Mouse (Mus musculus) MEL (cell line): ENCODE results near the gene Hcls1. TPM values are rescaled to one million over a fixed set of nuclear protein-coding genes. Genes with fewer than 3 reads are reported as not detected.

Experiments used
- DNase-seq: peaks from one replicate; pipeline ENCODE4 v3.0.0; 2011; ENCODE audit warnings: low read depth, low spot score
- H3K27ac ChIP-seq: 2 replicates; pipeline ENCODE4 v1.5.1; 2012; ENCODE audit warnings: low read depth, mild to moderate bottlenecking, control low read depth, low read length, moderate library complexity; ENCODE audit not compliant: control insufficient read depth
- H3K27me3 ChIP-seq, 2 experiments: fragments of 150-350 bp in 1 of 2; sonication (generic) in 1 of 2; 2 replicates each; pipeline ENCODE4 v1.6.1; 2012; ENCODE audit warnings: low read length in 2 of 2, mild to moderate bottlenecking in 2 of 2, improper control_type of control experiment in 1 of 2, moderate library complexity in 1 of 2; ENCODE audit not compliant: insufficient read depth in 2 of 2, control insufficient read depth in 1 of 2
- H3K36me3 ChIP-seq, 2 experiments: 2 replicates each; pipeline ENCODE4 v1.6.1; 2012 to 2014; ENCODE audit warnings: low read length in 2 of 2, improper control_type of control experiment in 1 of 2, inconsistent platforms in 1 of 2, mild to moderate bottlenecking in 1 of 2; ENCODE audit not compliant: insufficient read depth in 2 of 2, control insufficient read depth in 1 of 2
- H3K4me1 ChIP-seq, 2 experiments: fragments of 150-350 bp in 1 of 2; sonication (generic) in 1 of 2; 2 replicates each; pipeline ENCODE4 v1.6.1; 2012; ENCODE audit warnings: low read length in 2 of 2, improper control_type of control experiment in 1 of 2, mild to moderate bottlenecking in 1 of 2; ENCODE audit not compliant: insufficient read depth in 2 of 2, control insufficient read depth in 1 of 2
- H3K4me3 ChIP-seq, 2 experiments: fragments of 150-350 bp in 1 of 2; sonication (generic) in 1 of 2; 2 replicates each; pipeline ENCODE4 v1.5.1; 2012; ENCODE audit warnings: low read depth in 2 of 2, low read length in 2 of 2, mild to moderate bottlenecking in 2 of 2, moderate library complexity in 2 of 2, control low read depth in 1 of 2, improper control_type of control experiment in 1 of 2; ENCODE audit not compliant: control insufficient read depth in 1 of 2, insufficient read depth in 1 of 2
- H3K79me2 ChIP-seq: 2 replicates; pipeline ENCODE4 v1.6.1; 2012; ENCODE audit warnings: mild to moderate bottlenecking, low read length, moderate library complexity; ENCODE audit not compliant: control insufficient read depth, poor library complexity, insufficient read depth
- H3K9ac ChIP-seq: 2 replicates; pipeline ENCODE4 v1.6.1; 2012; ENCODE audit warnings: low read depth, mild to moderate bottlenecking, control low read depth, low read length, moderate library complexity; ENCODE audit not compliant: control insufficient read depth, poor library complexity, severe bottlenecking
- H3K9me3 ChIP-seq: fragments of 150-350 bp; sonication (generic); replicated peaks from 2 replicates; pipeline ENCODE4 v1.6.1; 2012; ENCODE audit warnings: mild to moderate bottlenecking, low read length, improper control_type of control experiment, moderate library complexity; ENCODE audit not compliant: insufficient read depth
- BHLHE40 ChIP-seq: IDR thresholded peaks from 2 replicates; pipeline ENCODE4 v1.6.1; 2012; ENCODE audit warnings: low read depth, mild to moderate bottlenecking, inconsistent platforms, low read length, improper control_type of control experiment, borderline replicate concordance
- CHD1 ChIP-seq: IDR thresholded peaks from 2 replicates; pipeline ENCODE4 v1.6.1; 2012; ENCODE audit warnings: low read depth, mild to moderate bottlenecking, inconsistent platforms, low read length, improper control_type of control experiment
- CTCF ChIP-seq, 3 experiments: IDR thresholded peaks in 2 of 3; conservative IDR thresholded peaks in 1 of 3; 2 replicates each; pipeline ENCODE4 v1.5.1; 2011 to 2012; ENCODE audit warnings: low read length in 3 of 3, low read depth in 2 of 3, mild to moderate bottlenecking in 2 of 3, improper control_type of control experiment in 1 of 3, inconsistent platforms in 1 of 3, mixed read lengths in 1 of 3, moderate library complexity in 1 of 3; ENCODE audit not compliant: control insufficient read depth in 1 of 3, insufficient read depth in 1 of 3, poor library complexity in 1 of 3, severe bottlenecking in 1 of 3
- E2F4 ChIP-seq: IDR thresholded peaks from 2 replicates; pipeline ENCODE4 v1.6.1; 2011; ENCODE audit warnings: low read depth, low read length, improper control_type of control experiment, borderline replicate concordance
- ELF1 ChIP-seq: IDR thresholded peaks from 2 replicates; pipeline ENCODE4 v1.6.1; 2014; ENCODE audit warnings: low read depth, mild to moderate bottlenecking, inconsistent platforms, low read length, improper control_type of control experiment, moderate library complexity
- EP300 ChIP-seq, 2 experiments: IDR thresholded peaks; 2 replicates each; pipeline ENCODE4 v1.6.1; 2011; ENCODE audit warnings: improper control_type of control experiment in 2 of 2, low read length in 2 of 2, low read depth in 1 of 2, mild to moderate bottlenecking in 1 of 2
- GABPA ChIP-seq: IDR thresholded peaks from 2 replicates; pipeline ENCODE4 v1.6.1; 2012; ENCODE audit warnings: low read depth, mild to moderate bottlenecking, inconsistent platforms, low read length, improper control_type of control experiment, moderate library complexity
- GATA1 ChIP-seq: IDR thresholded peaks from 2 replicates; pipeline ENCODE4 v1.6.1; 2011; ENCODE audit warnings: low read depth, low read length, improper control_type of control experiment
- JUND ChIP-seq: IDR thresholded peaks from 2 replicates; pipeline ENCODE4 v1.6.1; 2011; ENCODE audit warnings: low read depth, mild to moderate bottlenecking, improper control_type of control experiment, low read length
- KAT2A ChIP-seq: conservative IDR thresholded peaks from 2 replicates; pipeline ENCODE4 v1.6.1; 2012; ENCODE audit warnings: low read depth, low read length, improper control_type of control experiment, inconsistent platforms
- MAX ChIP-seq: IDR thresholded peaks from 2 replicates; pipeline ENCODE4 v1.6.1; 2011; ENCODE audit warnings: low read length, improper control_type of control experiment
- MAZ ChIP-seq: IDR thresholded peaks from 2 replicates; pipeline ENCODE4 v1.6.1; 2012; ENCODE audit warnings: low read depth, mild to moderate bottlenecking, inconsistent platforms, low read length, improper control_type of control experiment
- MEF2A ChIP-seq: IDR thresholded peaks from 2 replicates; pipeline ENCODE4 v1.6.1; 2014; ENCODE audit warnings: low read depth, mild to moderate bottlenecking, inconsistent platforms, low read length, improper control_type of control experiment; ENCODE audit not compliant: poor library complexity, insufficient replicate concordance, severe bottlenecking; ENCODE audit errors: extremely low read depth
- NELFE ChIP-seq: IDR thresholded peaks from 2 replicates; pipeline ENCODE4 v1.6.1; 2011; ENCODE audit warnings: low read depth, low read length, improper control_type of control experiment
- NRF1 ChIP-seq: IDR thresholded peaks from 2 replicates; pipeline ENCODE4 v1.6.1; 2014; ENCODE audit warnings: low read depth, mild to moderate bottlenecking, inconsistent platforms, low read length, improper control_type of control experiment, moderate library complexity; ENCODE audit not compliant: poor library complexity, insufficient read depth, severe bottlenecking
- POLR2AphosphoS5 ChIP-seq: IDR thresholded peaks from 2 replicates; pipeline ENCODE4 v1.6.1; 2012; ENCODE audit warnings: low read depth, borderline replicate concordance, mild to moderate bottlenecking, inconsistent platforms, low read length, moderate library complexity, mixed read lengths
- RAD21 ChIP-seq: IDR thresholded peaks from 2 replicates; pipeline ENCODE4 v1.6.1; 2011; ENCODE audit warnings: mild to moderate bottlenecking, low read depth, low read length, improper control_type of control experiment
- RCOR1 ChIP-seq: IDR thresholded peaks from 2 replicates; pipeline ENCODE4 v1.6.1; 2012; ENCODE audit warnings: low read depth, mild to moderate bottlenecking, inconsistent platforms, low read length, improper control_type of control experiment
- SIN3A ChIP-seq: IDR thresholded peaks from 2 replicates; pipeline ENCODE4 v1.6.1; 2012; ENCODE audit warnings: low read length, improper control_type of control experiment, inconsistent platforms
- TAL1 ChIP-seq: IDR thresholded peaks from 2 replicates; pipeline ENCODE4 v1.6.1; 2012; ENCODE audit warnings: mild to moderate bottlenecking, inconsistent platforms, low read length, moderate library complexity, mixed read lengths
- TCF12 ChIP-seq: IDR thresholded peaks from 2 replicates; pipeline ENCODE4 v1.6.1; 2014; ENCODE audit warnings: low read depth, mild to moderate bottlenecking, inconsistent platforms, low read length, improper control_type of control experiment, moderate library complexity
- USF1 ChIP-seq: IDR thresholded peaks from 2 replicates; pipeline ENCODE4 v1.6.1; 2014; ENCODE audit warnings: low read depth, mild to moderate bottlenecking, inconsistent platforms, low read length, improper control_type of control experiment, moderate library complexity
- ZMIZ1 ChIP-seq: IDR thresholded peaks from 2 replicates; pipeline ENCODE4 v1.6.1; 2012; ENCODE audit warnings: low read depth, mild to moderate bottlenecking, inconsistent platforms, low read length, improper control_type of control experiment, moderate library complexity
- polyA plus RNA-seq, 2 experiments: library from polyadenylated mRNA; stranded (reverse) in 1 of 2; unstranded in 1 of 2; fragments of >175 nt in 1 of 2; fragments of >200 nt in 1 of 2; gene quantifications; 2 replicates each; pipeline versions ENCODE4 v1.2.1 to v1.2.4; 2012; ENCODE audit warnings: low replicate concordance in 2 of 2, low read depth in 1 of 2; ENCODE audit not compliant: insufficient read length in 2 of 2, insufficient read depth in 1 of 2, missing spikeins in 1 of 2
- total RNA-seq: library from RNA; depleted of rRNA; stranded (reverse); fragments of 300-350 nt; gene quantifications from 2 replicates; pipeline ENCODE4 v1.2.3, GENCODE M21; 2012

The Hcls1 gene
- total and polyA plus RNA-seq, 3 experiments, result 57.4 to 91.4 TPM; not detected in 1

DNA sequence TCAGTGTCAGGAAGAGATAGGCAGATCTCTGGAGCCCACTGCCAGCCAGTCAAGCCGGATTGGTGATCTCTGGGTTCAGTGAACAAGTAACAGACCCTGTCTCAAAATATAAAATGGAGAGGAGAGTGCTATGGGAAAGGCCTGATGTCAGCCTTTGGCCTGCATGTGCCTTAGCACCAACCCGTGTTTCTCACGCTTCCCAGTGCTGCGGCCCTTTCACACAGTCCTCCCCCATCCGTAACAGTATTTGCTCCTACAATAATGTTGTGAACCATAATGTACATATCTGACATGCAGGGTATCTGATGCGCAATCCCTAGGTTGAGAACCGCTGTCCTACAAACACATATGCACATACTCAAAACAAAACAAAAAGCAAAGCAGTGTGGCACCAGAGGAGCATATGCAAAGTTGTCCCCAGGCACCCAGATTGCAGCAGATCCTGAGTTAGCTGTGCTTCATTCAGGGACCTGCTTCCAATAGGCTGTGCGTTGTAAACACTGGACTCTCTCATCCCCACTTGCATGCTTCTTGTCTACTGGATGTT is 13.6 kb upstream of the Hcls1 start:
- Histone ChIP-seq H3K9me3 (no peaks in the 10 kb centered on the region), H3K4me3 (no peak overlapping the region), H3K9ac (no peak overlapping the region), H3K27ac (no peak overlapping the region), H3K27me3 (no peaks in the 10 kb centered on the region), H3K36me3 (peaks cover 0 to 2% of the 10 kb centered on the region in 2 experiments; a peak in 1 of 4 replicates), H3K4me1 (no peaks in the 10 kb centered on the region), H3K79me2 (no peaks in the 10 kb centered on the region)
- TF ChIP-seq JUND (no peak), TAL1 (no peak), GATA1 (no peak), KAT2A (no peak), RCOR1 (no peak), RAD21 (no peak), EP300 (IDR thresholded peaks at IDR 0.05; ENCODE audit: low read depth in 1 of 2, low read length in 2 of 2) (no peak), ELF1 (no peak), E2F4 (no peak), MEF2A (no peak), NRF1 (no peak), GABPA (no peak), SIN3A (no peak), BHLHE40 (no peak), TCF12 (no peak), MAZ (no peak)
- DNase-seq, result no peak

DNA sequence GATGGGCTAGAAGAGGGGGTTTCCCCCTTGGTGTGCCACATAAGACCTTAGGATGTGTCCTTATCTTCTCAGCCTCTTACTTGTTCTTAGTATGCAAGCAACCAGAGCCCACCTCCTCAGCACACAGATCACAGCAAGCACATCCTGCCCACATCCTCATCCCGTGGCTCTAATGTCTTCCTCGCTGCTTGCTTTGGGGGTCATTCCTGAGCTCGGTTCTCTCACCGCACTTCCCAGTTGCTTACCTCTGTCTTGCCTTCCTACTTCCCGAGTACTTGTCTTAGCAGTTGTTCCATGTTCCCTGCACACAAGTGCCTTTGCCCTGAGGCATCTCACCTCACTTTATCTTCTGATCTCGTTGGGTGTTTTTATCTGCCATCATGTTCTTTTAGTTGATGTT is 12.8 kb upstream of the Hcls1 start:
- no peaks in the 10 kb centered on the region for H3K27me3 ChIP-seq
- H3K27ac ChIP-seq, result no peak overlapping the region
- H3K9me3 ChIP-seq, result no peaks in the 10 kb centered on the region
- peaks cover 0 to 2% of the 10 kb centered on the region in 2 experiments; a peak in 1 of 4 replicates for H3K36me3 ChIP-seq
- H3K4me1 ChIP-seq, result no peaks in the 10 kb centered on the region
- no peak overlapping the region for H3K4me3 ChIP-seq
- DNase-seq, result no peak
- no peaks in the 10 kb centered on the region for H3K79me2 ChIP-seq
- H3K9ac ChIP-seq, result no peak overlapping the region
- TF ChIP-seq MEF2A (no peak), MAX (no peak), CTCF (IDR thresholded peaks at IDR 0.05 in 2 of 3, conservative IDR thresholded peaks at IDR 0.05 in 1 of 3; ENCODE audit: control insufficient read depth in 1 of 3, insufficient read depth in 1 of 3, low read depth in 2 of 3, low read length in 3 of 3, poor library complexity in 1 of 3, severe bottlenecking in 1 of 3) (no peak), USF1 (no peak), POLR2AphosphoS5 (no peak), NELFE (no peak), CHD1 (no peak), BHLHE40 (no peak), E2F4 (no peak), GATA1 (no peak), NRF1 (no peak), ZMIZ1 (no peak), GABPA (no peak), EP300 (IDR thresholded peaks at IDR 0.05; ENCODE audit: low read depth in 1 of 2, low read length in 2 of 2) (no peak)
- TF ChIP-seq, all 39 proteins: peak for 0
